Mouse (Mus musculus) stomach, postnatal 0 days (tissue): ENCODE data around the gene Ppm1j. TPM values are rescaled to one million over a fixed set of nuclear protein-coding genes. Genes with fewer than 3 reads are reported as not detected.

Experiments used
- ATAC-seq: fragments of 200-750 bp; cut with Nextera tagmentation; 2 replicates; pipeline ENCODE4 v1.8.0; 2017; ENCODE audit not compliant: low FRiP score, low TSS enrichment
- DNase-seq: peaks from one replicate; pipeline ENCODE4 v3.0.0-alpha.2; 2016; ENCODE audit warnings: low spot score
- H3K27ac ChIP-seq: fragments of 300-500 bp; sonication (generic); replicated peaks from 2 replicates; pipeline ENCODE4 v1.5.1; 2014; ENCODE audit warnings: mild to moderate bottlenecking, control low read depth
- H3K27me3 ChIP-seq: fragments of 300-500 bp; sonication (generic); 2 replicates; pipeline ENCODE4 v1.6.1; 2014; ENCODE audit warnings: low read length; ENCODE audit not compliant: control insufficient read depth, insufficient read depth
- H3K36me3 ChIP-seq: fragments of 300-500 bp; sonication (generic); 2 replicates; pipeline ENCODE4 v1.6.1; 2014; ENCODE audit warnings: low read length, mixed read lengths; ENCODE audit not compliant: control insufficient read depth, insufficient read depth
- H3K4me1 ChIP-seq: fragments of 300-500 bp; sonication (generic); replicated peaks from 2 replicates; pipeline ENCODE4 v1.6.1; 2014; ENCODE audit warnings: antibody characterized with exemption; ENCODE audit not compliant: control insufficient read depth, insufficient read depth
- H3K4me2 ChIP-seq: fragments of 300-500 bp; sonication (generic); replicated peaks from 2 replicates; pipeline ENCODE4 v1.6.1; 2014; ENCODE audit warnings: low read depth, mild to moderate bottlenecking, control low read depth, moderate library complexity
- H3K4me3 ChIP-seq: fragments of 300-500 bp; sonication (generic); 2 replicates; pipeline ENCODE4 v1.5.1; 2014; ENCODE audit warnings: low read depth, low read length, control low read depth
- H3K9ac ChIP-seq: fragments of 300-500 bp; sonication (generic); 2 replicates; pipeline ENCODE4 v1.6.1; 2014; ENCODE audit warnings: mild to moderate bottlenecking, low read length, control low read depth, mixed read lengths
- H3K9me3 ChIP-seq: fragments of 300-500 bp; sonication (generic); 2 replicates; pipeline ENCODE4 v1.6.1; 2016; ENCODE audit warnings: low read length; ENCODE audit not compliant: control insufficient read depth
- CTCF ChIP-seq: IDR thresholded peaks from 2 replicates; pipeline ENCODE4 v1.5.1; 2016; ENCODE audit warnings: antibody characterized with exemption, low read depth, mild to moderate bottlenecking, moderate library complexity
- EP300 ChIP-seq: optimal IDR thresholded peaks from 2 replicates; pipeline ENCODE3; 2016; ENCODE audit warnings: antibody characterized with exemption
- WGBS: fragments of 180-500 bp; shearing (Covaris S2); extraction: QIAGEN DNeasy Blood & Tissue Kit; methylation state at CpG from one replicate; pipeline ENCODE4 v1.1.7; 2014; 5-methylcytosine and 5-hydroxymethylcytosine counted together
- polyA plus RNA-seq: library from polyadenylated mRNA; unstranded; fragments of >200 nt; fragmentation: Nextera tagmentation; extraction: Ambion mirVana; gene quantifications from 2 replicates; pipeline ENCODE4 v1.2.1, GENCODE M21; 2015

Ppm1j gene
- polyA plus RNA-seq, 1 experiment from 2014 or later, result 2.4 TPM

DNA sequence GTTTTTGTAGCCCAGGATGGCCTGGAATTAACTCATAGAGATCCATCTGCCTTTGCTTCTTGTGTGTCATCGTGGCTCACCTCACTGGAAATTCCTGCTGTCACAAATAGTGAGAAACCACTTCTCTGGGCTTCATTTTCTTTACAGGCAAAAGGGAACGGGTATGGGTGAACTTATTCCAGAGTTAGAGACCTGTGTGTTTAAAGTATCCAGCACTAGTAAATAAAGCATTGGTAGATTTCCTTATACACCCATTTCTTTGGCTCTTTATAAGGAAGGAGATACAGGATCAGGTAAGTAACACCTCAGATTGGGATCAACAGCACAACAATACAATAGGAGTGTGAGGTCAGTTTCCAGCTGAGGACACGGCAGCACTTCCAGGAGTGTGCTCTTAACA lies 7.2 kb downstream of the Ppm1j start, which contains the start of gene Rhoc:
TSS of gene Rhoc (plus strand) at position 301 of the 400 bp plus-strand sequence.
- Histone ChIP-seq H3K27me3 (no peaks in the 10 kb centered on the region), H3K9me3 (no peaks in the 10 kb centered on the region), H3K36me3 (0 out of 2 replicates have a peak, but pooled peaks cover 3% of the 10 kb centered on the region), H3K4me3 (peak within 1 kb of the TSS; percentile 71), H3K9ac (peak within 1 kb of the TSS; percentile 79), H3K4me2 (peak within 1 kb of the TSS; percentile 74), H3K27ac (peak within 1 kb of the TSS; percentile 94), H3K4me1 (peaks cover 10% of the 10 kb centered on the region)
- ATAC-seq, result no peak; the same call in 1 of the 2 replicates
- 28% methylated on average over 3 of the region's 3 CpGs for WGBS
- TF ChIP-seq EP300 (no peak), CTCF (no peak)
- DNase-seq, result no peak

DNA sequence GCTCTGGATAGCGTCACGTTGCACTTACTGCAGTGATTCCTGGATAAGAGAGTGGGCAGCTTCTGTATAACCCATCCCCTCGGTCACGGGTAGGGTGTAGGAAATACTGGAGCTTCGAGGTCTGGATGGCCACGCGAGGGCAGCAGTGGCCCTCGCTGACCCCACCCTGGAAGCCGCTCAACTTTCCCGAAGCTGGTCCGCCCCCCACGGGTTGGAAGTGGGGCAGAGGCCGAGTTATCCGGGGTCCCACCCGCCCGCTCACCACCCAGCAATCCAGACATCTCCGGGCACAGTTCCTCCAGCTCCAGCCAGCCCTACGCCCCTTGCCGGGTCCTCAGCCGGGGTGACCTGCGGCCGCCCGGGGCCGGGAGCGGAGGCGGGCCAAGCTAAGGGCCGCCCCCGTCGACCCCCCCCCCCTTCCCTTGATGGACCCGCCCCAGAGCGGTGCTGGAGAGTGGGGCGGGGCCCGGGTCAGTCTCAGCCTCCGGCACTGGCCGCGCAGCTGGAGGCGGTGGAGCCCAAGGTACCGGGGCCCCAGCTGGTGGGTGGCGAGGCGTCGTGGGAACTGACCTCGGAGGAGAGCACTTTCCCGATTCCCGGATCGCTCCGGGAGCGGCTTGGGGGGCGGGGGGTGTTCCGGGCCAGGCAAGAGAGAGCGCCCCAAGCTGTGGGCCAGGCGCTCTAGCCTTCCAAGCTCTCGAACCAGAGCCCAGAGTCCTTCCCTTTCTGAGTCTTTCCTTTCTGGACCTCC lies 7.9 kb downstream of the Ppm1j start:
- H3K9ac ChIP-seq, result peak overlapping the region; percentile 79
- 0 out of 2 replicates have a peak, but pooled peaks cover 3% of the 10 kb centered on the region for H3K36me3 ChIP-seq
- H3K4me1 ChIP-seq, result peaks cover 13% of the 10 kb centered on the region
- H3K9me3 ChIP-seq, result no peaks in the 10 kb centered on the region
- TF ChIP-seq EP300 (no peak), CTCF (peak; percentile 82)
- ATAC-seq, result peak; percentile 86
- H3K27ac ChIP-seq, result peak overlapping the region; percentile 94
- H3K27me3 ChIP-seq, result no peaks in the 10 kb centered on the region
- H3K4me2 ChIP-seq, result peak overlapping the region; percentile 74
- DNase-seq, result peak; percentile 88
- peak overlapping the region; percentile 71 for H3K4me3 ChIP-seq
- under 1% methylated on average over 52 of the region's 52 CpGs for WGBS

DNA sequence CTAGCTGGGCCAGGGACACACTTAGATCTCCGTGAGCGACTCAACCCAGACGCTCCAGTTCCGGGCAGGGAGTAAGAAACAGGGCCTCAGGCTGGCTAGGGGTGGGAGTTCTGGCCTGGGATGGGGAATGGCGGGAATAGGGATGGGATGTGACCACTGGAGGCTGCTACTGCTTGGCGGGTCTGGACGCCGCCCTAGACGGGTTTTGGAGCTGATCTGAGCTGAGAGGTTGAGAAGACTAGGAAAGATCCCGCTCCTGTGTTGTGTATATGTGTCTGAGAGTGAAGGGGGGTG lies 8.4 kb downstream of the Ppm1j start:
- Histone ChIP-seq H3K4me2 (peak overlapping the region; percentile 74), H3K27me3 (no peaks in the 10 kb centered on the region), H3K4me1 (peaks cover 18% of the 10 kb centered on the region), H3K4me3 (peak overlapping the region; percentile 71), H3K27ac (peak overlapping the region; percentile 94), H3K9me3 (no peaks in the 10 kb centered on the region), H3K36me3 (0 out of 2 replicates have a peak, but pooled peaks cover 3% of the 10 kb centered on the region), H3K9ac (peak overlapping the region; percentile 79)
- DNase-seq (no peak), ATAC-seq (no peak; the same call in 1 of the 2 replicates)
- 6% methylated on average over 10 of the region's 10 CpGs for WGBS
- TF ChIP-seq CTCF, result no peak; the same call in none of the 2 replicates
- no peak for TF ChIP-seq EP300

DNA sequence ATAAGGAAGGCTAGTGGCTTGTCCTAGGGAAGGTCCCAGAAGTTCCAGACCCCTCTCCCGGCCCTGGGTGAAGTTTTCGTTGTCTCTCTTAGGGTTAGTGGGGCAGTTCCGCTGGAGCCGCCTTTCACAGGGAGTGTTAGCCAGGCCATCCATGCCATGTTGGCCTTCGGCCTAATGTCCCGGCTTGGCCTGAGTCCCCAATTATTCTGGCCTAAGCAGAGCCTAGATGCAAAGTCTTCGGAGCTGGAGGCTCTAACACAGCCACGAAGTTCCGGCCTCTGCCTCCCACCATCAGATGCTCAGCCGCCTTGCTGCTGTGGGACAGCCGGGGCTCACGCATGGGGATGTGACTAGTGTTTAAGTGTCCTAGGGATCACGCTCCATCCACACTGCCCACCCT lies 9.0 kb downstream of the Ppm1j start:
- Histone ChIP-seq H3K4me1 (peaks cover 18% of the 10 kb centered on the region), H3K9me3 (no peaks in the 10 kb centered on the region), H3K27me3 (no peaks in the 10 kb centered on the region), H3K4me3 (peak overlapping the region; percentile 71), H3K9ac (peak overlapping the region; percentile 79), H3K36me3 (0 out of 2 replicates have a peak, but pooled peaks cover 3% of the 10 kb centered on the region), H3K4me2 (peak overlapping the region; percentile 74), H3K27ac (peak overlapping the region; percentile 94)
- peak; percentile 29 for DNase-seq
- ATAC-seq, result no peak
- TF ChIP-seq CTCF (no peak), EP300 (no peak)
- WGBS, result 23% methylated on average over 13 of the region's 13 CpGs

DNA sequence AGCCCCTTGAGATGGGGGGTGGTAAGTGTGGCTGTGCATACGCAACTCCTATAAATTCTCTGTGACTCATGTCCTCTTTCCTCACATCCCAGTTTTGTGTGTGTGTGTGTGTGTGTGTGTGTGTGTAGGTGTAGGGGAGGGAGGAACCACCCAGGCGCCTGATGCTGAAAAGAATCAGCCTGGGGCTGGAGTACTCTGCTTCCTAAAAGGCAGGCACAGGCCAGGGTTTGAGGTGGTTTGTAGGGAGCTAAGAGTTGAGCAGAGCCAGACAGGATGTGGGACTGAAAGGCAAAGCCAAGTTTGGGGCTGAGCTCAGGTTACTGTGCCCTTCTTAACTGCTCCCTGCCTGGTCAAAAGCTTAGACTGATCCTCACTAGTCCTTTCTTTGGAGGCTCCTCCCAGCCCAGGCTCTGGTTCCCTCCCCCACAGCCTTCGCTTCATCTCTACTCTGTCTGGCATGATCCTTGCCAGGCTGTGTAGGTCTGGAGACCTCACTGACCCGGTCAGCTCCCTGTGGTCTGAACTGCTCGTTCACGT lies 9.6 kb downstream of the Ppm1j start:
- Histone ChIP-seq H3K27me3 (no peaks in the 10 kb centered on the region), H3K9ac (peak overlapping the region; percentile 79), H3K27ac (peak overlapping the region; percentile 94), H3K4me2 (peak overlapping the region; percentile 74), H3K4me1 (peaks cover 21% of the 10 kb centered on the region), H3K4me3 (peak overlapping the region; percentile 71), H3K9me3 (no peaks in the 10 kb centered on the region), H3K36me3 (peaks cover 3% of the 10 kb centered on the region; the same call in 1 of the 2 replicates)
- peak; percentile 50 for DNase-seq
- 10% methylated on average over 6 of the region's 6 CpGs for WGBS
- peak; percentile 13; the same call in 1 of the 2 replicates for ATAC-seq
- no peak for TF ChIP-seq EP300
- no peak for TF ChIP-seq CTCF

DNA sequence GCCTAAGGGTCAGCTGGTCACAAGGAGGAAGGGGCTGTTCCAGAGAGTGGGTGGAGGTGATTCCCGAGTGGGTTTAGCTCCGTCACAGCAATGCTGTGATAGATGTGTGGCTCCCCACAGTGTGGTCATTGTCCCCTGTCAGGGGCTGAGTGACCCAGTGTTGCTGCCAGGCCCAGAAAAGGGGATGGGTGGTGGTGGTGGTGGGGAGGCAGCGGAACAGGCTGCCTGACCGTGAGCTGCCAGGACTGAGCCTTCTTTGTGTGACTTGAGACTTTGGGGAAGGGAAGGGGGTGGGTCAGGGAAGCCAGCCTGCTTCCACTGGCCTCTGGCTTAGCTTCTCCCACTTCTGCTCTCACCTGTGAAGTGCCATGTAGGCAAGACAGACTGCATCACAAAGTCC lies 10.2 kb downstream of the Ppm1j start:
- peak overlapping the region; percentile 74 for H3K4me2 ChIP-seq
- peak; percentile 33 for DNase-seq
- WGBS, result 35% methylated on average over 4 of the region's 4 CpGs

More for the DNA sequence above, 10.2 kb downstream of the Ppm1j start:
- Histone ChIP-seq H3K9me3 (no peaks in the 10 kb centered on the region), H3K4me1 (peaks cover 21% of the 10 kb centered on the region), H3K27me3 (no peaks in the 10 kb centered on the region), H3K9ac (peak overlapping the region; percentile 79), H3K36me3 (peaks cover 3% of the 10 kb centered on the region; the same call in 1 of the 2 replicates), H3K4me3 (peak overlapping the region; percentile 71), H3K27ac (peak overlapping the region; percentile 94)
- ATAC-seq, result no peak
- TF ChIP-seq CTCF (no peak), EP300 (no peak)
